Mouse (Mus musculus) left cerebral cortex, postnatal 36 days (tissue): ENCODE measurements at regions not wholly inside any gene's neighbourhood (a gene's known extent, or its start where the extent isn't known, plus 50 kb on each side); places are given as distances from the start of the nearest gene placed in this dataset.
"Not testable (repeated sequence)": the region's sequence is repeated elsewhere in the genome, so short reads cannot be mapped to it uniquely, and the experiment has no call there.

ENCODE experiments used
- DNase-seq, 2 experiments: peaks; one replicate each; pipeline ENCODE4 v3.0.0; 2021 to 2022; ENCODE audit warnings: low spot score in 2 of 2, mixed read lengths in 1 of 2
- intact Hi-C: fragments of 180-260 bp; cut with DNase I; formaldehyde crosslinking; loops from one replicate; pipeline ENCODE4 v1.15.1; 2025

GRCm38 (mm10) chr9:6845281-6845680 lies 339.0 kb downstream of the Dync2h1 start:
- intact Hi-C loops, DNase-seq: not testable (repeated sequence)

- DNase-seq, intact Hi-C loops: not testable (repeated sequence)
Observed at GRCm38 (mm10) chr9:6834936-6835335, 349.3 kb downstream of the Dync2h1 start.

- DNase-seq: no peak
- intact Hi-C loops: no loop called here
Observed at GRCm38 (mm10) chr9:6834470-6834869, 349.8 kb downstream of the Dync2h1 start.

GRCm38 (mm10) chr9:6832862-6833261 lies 351.4 kb downstream of the Dync2h1 start:
- DNase-seq: no peak
- intact Hi-C loops: no loop called here

GRCm38 (mm10) chr9:6831642-6832041 lies 352.6 kb downstream of the Dync2h1 start:
- intact Hi-C loops, DNase-seq: not testable (repeated sequence)

GRCm38 (mm10) chr9:6826581-6826980 lies 357.7 kb downstream of the Dync2h1 start:
- no peak for DNase-seq
- intact Hi-C loops: no loop called here

- intact Hi-C loops: no loop called here
- no peak for DNase-seq
Observed at GRCm38 (mm10) chr9:6825609-6826008, 358.6 kb downstream of the Dync2h1 start.

- DNase-seq, intact Hi-C loops: not testable (repeated sequence)
Observed at GRCm38 (mm10) chr9:6823946-6824345, 360.3 kb downstream of the Dync2h1 start.

GRCm38 (mm10) chr9:6823536-6823935 lies 360.7 kb downstream of the Dync2h1 start:
- intact Hi-C loops: no loop called here
- DNase-seq: no peak

- DNase-seq: no peak
- intact Hi-C loops: no loop called here
Observed at GRCm38 (mm10) chr9:6776671-6777070, 407.6 kb downstream of the Dync2h1 start.

GRCm38 (mm10) chr9:6741478-6741877 lies 442.8 kb downstream of the Dync2h1 start:
- no peak for DNase-seq
- intact Hi-C loops: no loop called here

GRCm38 (mm10) chr9:6736411-6736810 lies 447.8 kb downstream of the Dync2h1 start:
- intact Hi-C loops: no loop called here
- no peak for DNase-seq

GRCm38 (mm10) chr9:6726411-6726810 lies 456.8 kb upstream of the Ddi1 start:
- intact Hi-C loops: no loop called here
- DNase-seq: no peak

- intact Hi-C loops: no loop called here
- no peak for DNase-seq
Observed at GRCm38 (mm10) chr9:6677225-6677718, 407.6 kb upstream of the Ddi1 start.

GRCm38 (mm10) chr9:6668001-6668969 lies 398.6 kb upstream of the Ddi1 start:
- intact Hi-C loops: no loop called here
- DNase-seq: peak; percentile 50 to 61

GRCm38 (mm10) chr9:6665679-6666078 lies 396.0 kb upstream of the Ddi1 start:
- DNase-seq: no peak
- intact Hi-C loops: no loop called here

- DNase-seq: no peak
- intact Hi-C loops: no loop called here
Observed at GRCm38 (mm10) chr9:6652267-6652994, 382.8 kb upstream of the Ddi1 start.

- intact Hi-C loops: no loop called here
- DNase-seq: no peak
Observed at GRCm38 (mm10) chr9:6651572-6652236, 382.1 kb upstream of the Ddi1 start.

- intact Hi-C loops: no loop called here
- DNase-seq: no peak
Observed at GRCm38 (mm10) chr9:6645796-6646309, 376.2 kb upstream of the Ddi1 start.

- intact Hi-C loops: no loop called here
Observed at GRCm38 (mm10) chr9:6645321-6645720, 375.7 kb upstream of the Ddi1 start.

More at GRCm38 (mm10) chr9:6645321-6645720, 375.7 kb upstream of the Ddi1 start:
- DNase-seq: no peak
